Mouse (Mus musculus) brown adipose tissue, adult 24 weeks (tissue): ENCODE measurements around the gene Ppp1r12b. TPM values are rescaled to one million over a fixed set of nuclear protein-coding genes. Genes with fewer than 3 reads are reported as not detected.

Experiments
- H3K27ac ChIP-seq: fragments of 200-500 bp; replicated peaks from 2 replicates; pipeline ENCODE4 v1.5.1; 2012; ENCODE audit warnings: low read depth, mild to moderate bottlenecking, low read length
- H3K4me1 ChIP-seq: fragments of 200-500 bp; 2 replicates; pipeline ENCODE4 v1.6.1; 2012; ENCODE audit warnings: low read length, mixed read lengths; ENCODE audit not compliant: control insufficient read depth, insufficient read depth, insufficient read length
- H3K4me3 ChIP-seq: fragments of 200-500 bp; 2 replicates; pipeline ENCODE4 v1.5.1; 2012; ENCODE audit warnings: low read depth, mild to moderate bottlenecking, low read length, moderate library complexity; ENCODE audit not compliant: insufficient read depth
- polyA plus RNA-seq: library from polyadenylated mRNA; stranded (reverse); fragments of >200 nt; gene quantifications from 2 replicates; pipeline ENCODE4 v1.2.4, GENCODE M21; 2012; ENCODE audit not compliant: missing spikeins, insufficient read depth, insufficient read length

Ppp1r12b gene
- polyA plus RNA-seq, 1 experiment, result 4.8 TPM

- H3K4me1 ChIP-seq, result peaks cover 7% of the 10 kb centered on the region
- no peak overlapping the region for H3K27ac ChIP-seq
- H3K4me3 ChIP-seq, result no peak overlapping the region
These were observed 178.4 kb downstream of the Ppp1r12b start for GRCm38 (mm10) chr1:134777201-134777885.

- peaks cover 15% of the 10 kb centered on the region for H3K4me1 ChIP-seq
- H3K27ac ChIP-seq, result no peak overlapping the region
- H3K4me3 ChIP-seq, result no peak overlapping the region
These were observed 180.1 kb downstream of the Ppp1r12b start for GRCm38 (mm10) chr1:134775631-134776030.

GRCm38 (mm10) chr1:134774728-134775287, 180.9 kb downstream of the Ppp1r12b start:
- peaks cover 15% of the 10 kb centered on the region for H3K4me1 ChIP-seq
- no peak overlapping the region for H3K4me3 ChIP-seq
- peak overlapping the region; percentile 56 for H3K27ac ChIP-seq

- Histone ChIP-seq H3K27ac (peak overlapping the region; percentile 75), H3K4me3 (no peak overlapping the region), H3K4me1 (peaks cover 15% of the 10 kb centered on the region)
These were observed 181.5 kb downstream of the Ppp1r12b start for GRCm38 (mm10) chr1:134774247-134774646.

GRCm38 (mm10) chr1:134773256-134773655, 182.5 kb downstream of the Ppp1r12b start:
- Histone ChIP-seq H3K4me1 (peaks cover 15% of the 10 kb centered on the region), H3K27ac (peak overlapping the region; percentile 20; the same call in 1 of the 2 replicates), H3K4me3 (no peak overlapping the region)

DNA sequence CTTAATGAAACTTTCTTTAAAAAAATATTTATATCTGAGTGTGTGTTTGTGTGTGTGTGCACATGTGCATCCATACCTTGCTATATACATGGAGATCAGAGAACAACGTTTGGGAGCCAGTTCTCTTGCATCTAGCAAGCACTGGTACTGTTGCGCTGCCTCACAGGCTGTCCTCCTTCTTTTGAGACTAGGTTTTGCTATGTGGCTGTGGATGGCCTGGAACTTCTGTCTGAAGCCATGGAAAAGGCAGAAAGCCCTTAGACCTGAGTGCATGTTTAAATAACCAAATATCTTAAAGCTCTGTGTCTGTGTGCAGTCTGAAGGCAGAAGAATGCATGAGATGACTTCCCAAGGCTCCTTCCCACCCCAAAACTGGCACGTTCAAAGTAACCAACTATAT, 182.9 kb downstream of the Ppp1r12b start:
- no peak overlapping the region for H3K4me3 ChIP-seq
- H3K4me1 ChIP-seq, result peaks cover 15% of the 10 kb centered on the region
- H3K27ac ChIP-seq, result peak overlapping the region; percentile 49

- peak overlapping the region; percentile 49 for H3K27ac ChIP-seq
- peaks cover 15% of the 10 kb centered on the region for H3K4me1 ChIP-seq
- H3K4me3 ChIP-seq, result no peak overlapping the region
These were observed 183.7 kb downstream of the Ppp1r12b start for GRCm38 (mm10) chr1:134771999-134772398.

GRCm38 (mm10) chr1:134771353-134771752, 184.4 kb downstream of the Ppp1r12b start:
- peaks cover 15% of the 10 kb centered on the region for H3K4me1 ChIP-seq
- peak overlapping the region; percentile 49 for H3K27ac ChIP-seq
- no peak overlapping the region for H3K4me3 ChIP-seq

DNA sequence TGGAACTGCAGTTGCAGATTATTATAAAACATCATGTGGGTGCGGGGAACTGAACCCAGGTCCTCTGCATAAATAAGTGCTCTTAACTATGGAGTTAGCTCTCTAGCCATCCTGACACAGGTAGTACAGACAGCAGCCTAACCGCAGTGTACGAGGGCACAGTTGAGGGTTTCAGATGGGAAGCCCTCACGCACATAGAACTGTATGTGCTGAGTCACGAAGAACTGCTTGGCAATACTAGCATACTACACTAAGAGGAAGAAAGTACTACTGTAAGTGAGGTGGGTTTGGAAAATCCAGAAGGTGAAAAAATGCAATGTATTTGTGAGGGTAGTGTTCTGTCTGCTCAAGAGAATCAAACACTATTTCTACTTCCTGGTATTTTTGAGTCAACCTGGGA, 185.4 kb downstream of the Ppp1r12b start:
- Histone ChIP-seq H3K4me3 (no peak overlapping the region), H3K27ac (no peak overlapping the region), H3K4me1 (peaks cover 15% of the 10 kb centered on the region)

- no peak overlapping the region for H3K4me3 ChIP-seq
- no peak overlapping the region for H3K27ac ChIP-seq
- no peaks in the 10 kb centered on the region for H3K4me1 ChIP-seq
These were observed 189.3 kb downstream of the Ppp1r12b start for GRCm38 (mm10) chr1:134766448-134766847.

DNA sequence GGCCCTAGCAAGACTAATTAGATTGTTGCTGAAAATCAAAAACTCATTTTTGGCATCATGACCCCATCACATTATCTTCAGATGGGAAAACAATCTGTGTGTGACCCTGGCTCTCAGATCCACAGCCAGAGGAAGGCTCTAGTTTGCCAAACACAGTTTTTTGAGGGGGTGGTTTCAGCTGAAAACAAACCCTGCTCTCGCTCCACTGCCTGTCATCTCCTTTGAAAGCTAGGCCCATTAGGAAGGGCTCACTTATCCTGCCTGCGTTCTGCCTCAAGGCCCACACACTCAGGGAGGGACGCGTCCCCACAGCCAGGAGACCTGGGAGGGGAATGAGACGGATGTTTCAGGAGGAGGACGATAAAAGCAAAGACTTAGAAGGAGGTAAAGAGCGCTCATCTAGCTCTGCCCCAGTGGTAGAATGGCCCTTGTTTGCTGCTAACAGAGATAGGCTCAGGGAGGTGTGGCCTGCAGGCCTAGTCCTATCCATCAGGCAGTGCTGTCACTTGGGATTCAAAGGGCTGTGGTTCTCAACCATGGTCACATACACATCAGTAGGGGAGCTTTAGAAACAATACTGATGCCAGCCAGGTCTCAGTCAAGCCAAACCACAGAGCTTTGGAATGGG, 190.8 kb downstream of the Ppp1r12b start:
- no peak overlapping the region for H3K4me3 ChIP-seq
- no peak overlapping the region for H3K27ac ChIP-seq

DNA sequence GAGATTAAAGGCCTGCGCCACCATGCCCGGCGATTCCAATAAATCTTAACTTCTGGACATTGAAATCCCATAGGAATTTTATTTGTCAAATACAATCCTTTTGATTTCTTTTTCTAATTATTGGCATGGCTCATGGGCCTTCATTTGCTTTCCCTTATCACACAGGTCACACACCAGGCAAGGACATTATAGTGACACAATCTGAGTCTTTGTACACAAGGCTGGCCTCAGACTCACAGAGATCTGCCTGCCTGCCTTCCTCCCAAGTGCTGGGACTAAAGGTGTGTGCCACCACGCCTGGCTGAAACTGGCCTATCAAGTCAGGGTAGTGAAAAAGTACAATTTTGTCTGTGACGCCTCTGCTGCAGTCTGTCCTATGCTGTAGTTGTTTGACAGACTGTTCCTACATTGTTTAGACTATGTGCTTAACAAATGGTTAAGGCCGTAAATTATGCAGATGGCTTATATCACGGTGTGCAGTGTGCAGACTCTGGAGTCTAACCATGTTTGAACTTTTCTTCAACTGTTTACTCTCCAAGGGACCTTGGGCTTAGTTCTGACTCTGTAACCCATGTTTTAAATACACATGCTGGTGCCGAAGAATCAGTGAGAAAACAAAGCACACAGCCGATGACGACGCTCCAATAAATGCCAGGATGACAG, 191.8 kb downstream of the Ppp1r12b start:
- Histone ChIP-seq H3K4me1 (no peaks in the 10 kb centered on the region), H3K27ac (no peak overlapping the region), H3K4me3 (no peak overlapping the region)

More for the DNA sequence above, 190.8 kb downstream of the Ppp1r12b start:
- H3K4me1 ChIP-seq, result no peaks in the 10 kb centered on the region

- H3K4me3 ChIP-seq, result no peak overlapping the region
These were observed 192.5 kb downstream of the Ppp1r12b start for GRCm38 (mm10) chr1:134763250-134763649.

GRCm38 (mm10) chr1:134761534-134761933, 194.2 kb downstream of the Ppp1r12b start:
- Histone ChIP-seq H3K4me3 (no peak overlapping the region), H3K4me1 (peaks cover 3% of the 10 kb centered on the region; the same call in 1 of the 2 replicates), H3K27ac (no peak overlapping the region)

More at GRCm38 (mm10) chr1:134763250-134763649, 192.5 kb downstream of the Ppp1r12b start:
- no peak overlapping the region for H3K27ac ChIP-seq
- no peaks in the 10 kb centered on the region for H3K4me1 ChIP-seq

GRCm38 (mm10) chr1:134760642-134761041, 195.1 kb downstream of the Ppp1r12b start:
- peaks cover 3% of the 10 kb centered on the region for H3K4me1 ChIP-seq
- no peak overlapping the region for H3K4me3 ChIP-seq
- no peak overlapping the region for H3K27ac ChIP-seq
